Mouse (Mus musculus): ENCODE results near the gene 5730480H06Rik.
A peak's percentile ranks its signal among the peaks of the same experiment; 100 is the strongest.

Gene 5730480H06Rik

GRCm38 (mm10) chr5:48327652-48328051 is at the start of gene 5730480H06Rik:
Gene 5730480H06Rik, plus strand, starts transcription at chr5:48327952.
- DNase-seq (ENCODE audit: low spot score), result no peak

DNA sequence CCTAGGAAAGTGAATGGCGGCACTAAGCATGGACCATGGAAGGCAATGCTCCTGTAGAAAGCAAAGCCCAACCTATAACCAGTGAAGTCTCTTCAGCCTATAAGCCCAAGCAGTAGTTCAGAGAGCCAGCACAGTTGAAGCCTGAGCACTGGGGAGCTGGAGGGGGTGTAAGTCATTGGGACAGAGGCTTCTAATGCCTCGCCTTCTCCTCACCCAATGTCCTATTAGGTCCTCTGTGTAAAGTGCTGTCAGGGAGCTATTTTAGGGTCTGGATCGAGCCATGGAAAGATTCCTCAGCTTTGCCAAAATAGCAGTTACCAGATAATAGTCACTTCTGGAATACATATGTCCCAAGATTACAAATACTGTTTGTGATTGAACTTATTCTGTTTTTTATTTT is 26.6 kb upstream of the 5730480H06Rik start:
- no peak for DNase-seq (ENCODE audit: low spot score)

DNA sequence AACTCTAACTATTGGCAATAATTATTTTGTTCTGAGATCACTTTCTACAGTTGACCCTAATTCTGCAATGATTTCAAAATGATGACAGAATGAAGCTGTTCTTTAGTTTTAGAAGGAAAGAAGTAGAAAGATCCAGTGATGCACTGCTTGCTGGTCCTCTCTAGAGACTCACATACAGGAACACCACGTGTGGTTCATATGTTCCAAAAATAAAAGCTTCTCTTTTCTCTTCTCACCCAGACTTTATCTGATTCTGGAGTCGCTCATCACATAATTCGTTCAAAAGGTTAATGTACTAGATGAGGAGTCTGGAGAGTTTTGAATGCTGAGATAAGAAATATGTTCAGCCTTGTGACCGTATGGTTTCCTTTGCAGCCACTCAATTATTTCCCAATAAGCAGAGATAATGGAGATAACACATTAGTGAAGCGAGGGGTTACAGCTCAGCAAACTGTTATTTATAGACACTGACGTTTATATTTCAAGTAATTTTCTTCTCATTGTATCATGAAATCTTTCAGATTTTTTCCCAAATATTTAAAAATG is 12.6 kb upstream of the 5730480H06Rik start:
- no peak for DNase-seq (ENCODE audit: low spot score)

GRCm38 (mm10) chr5:48320597-48320996 is 7.2 kb upstream of the 5730480H06Rik start:
- DNase-seq (ENCODE audit: low spot score), result no peak

- DNase-seq (ENCODE audit: low spot score), result no peak
These were observed 1.5 kb upstream of the 5730480H06Rik start for GRCm38 (mm10) chr5:48326221-48326620.

DNA sequence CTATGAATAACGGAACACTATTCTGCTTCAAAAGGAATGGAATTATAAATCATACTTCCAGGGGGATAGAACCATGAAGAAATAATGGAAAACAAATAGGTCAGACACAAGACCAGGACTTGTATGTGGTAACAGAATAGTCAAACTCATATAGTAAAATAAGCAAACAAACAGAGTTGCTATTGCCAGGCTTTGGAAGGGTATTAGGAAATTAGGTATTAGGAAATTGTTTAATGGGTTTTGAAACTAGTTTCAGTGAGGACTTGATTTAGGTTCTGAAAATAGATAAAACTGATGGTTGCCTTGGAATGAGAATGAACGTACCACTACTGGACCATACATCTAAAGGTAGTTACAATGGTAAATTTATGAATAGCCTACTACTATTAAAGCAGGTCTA is 2.0 kb downstream of the 5730480H06Rik start:
- no peak for DNase-seq (ENCODE audit: low spot score)

DNA sequence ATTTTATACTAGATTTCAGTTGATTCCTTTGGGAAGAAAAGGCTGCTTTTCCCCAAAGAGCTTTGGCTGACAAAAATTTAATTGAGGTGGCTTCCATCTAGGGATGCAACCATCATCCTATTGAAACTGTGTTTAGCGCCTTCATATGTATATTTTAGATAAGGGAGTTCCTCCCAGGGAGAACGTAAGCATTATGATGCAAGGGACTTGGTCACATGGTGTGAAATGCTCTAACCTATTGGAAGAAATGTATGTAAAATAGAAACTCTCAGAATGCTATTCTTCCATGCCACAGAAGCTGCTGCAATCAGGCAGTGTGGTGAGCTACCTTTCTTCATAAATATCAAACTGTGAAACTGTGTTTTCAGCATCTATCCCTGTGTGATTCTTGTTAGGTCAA is 3.1 kb downstream of the 5730480H06Rik start:
- DNase-seq (ENCODE audit: low spot score), result no peak

GRCm38 (mm10) chr5:48331441-48331840 is 3.7 kb downstream of the 5730480H06Rik start:
- DNase-seq (ENCODE audit: low spot score), result no peak

GRCm38 (mm10) chr5:48333407-48333806 is 5.7 kb downstream of the 5730480H06Rik start:
- no peak for DNase-seq (ENCODE audit: low spot score)

- DNase-seq (ENCODE audit: low spot score), result no peak
These were observed 6.2 kb downstream of the 5730480H06Rik start for GRCm38 (mm10) chr5:48333884-48334513.

GRCm38 (mm10) chr5:48340808-48341433 is 13.2 kb downstream of the 5730480H06Rik start:
- no peak for DNase-seq (ENCODE audit: low spot score)

- DNase-seq (ENCODE audit: low spot score), result no peak
These were observed 17.6 kb downstream of the 5730480H06Rik start for GRCm38 (mm10) chr5:48345095-48345982.

GRCm38 (mm10) chr5:48345983-48346648 is 18.4 kb downstream of the 5730480H06Rik start:
- no peak for DNase-seq (ENCODE audit: low spot score)

- DNase-seq (ENCODE audit: low spot score), result no peak
These were observed 21.6 kb downstream of the 5730480H06Rik start for GRCm38 (mm10) chr5:48349309-48349708.

DNA sequence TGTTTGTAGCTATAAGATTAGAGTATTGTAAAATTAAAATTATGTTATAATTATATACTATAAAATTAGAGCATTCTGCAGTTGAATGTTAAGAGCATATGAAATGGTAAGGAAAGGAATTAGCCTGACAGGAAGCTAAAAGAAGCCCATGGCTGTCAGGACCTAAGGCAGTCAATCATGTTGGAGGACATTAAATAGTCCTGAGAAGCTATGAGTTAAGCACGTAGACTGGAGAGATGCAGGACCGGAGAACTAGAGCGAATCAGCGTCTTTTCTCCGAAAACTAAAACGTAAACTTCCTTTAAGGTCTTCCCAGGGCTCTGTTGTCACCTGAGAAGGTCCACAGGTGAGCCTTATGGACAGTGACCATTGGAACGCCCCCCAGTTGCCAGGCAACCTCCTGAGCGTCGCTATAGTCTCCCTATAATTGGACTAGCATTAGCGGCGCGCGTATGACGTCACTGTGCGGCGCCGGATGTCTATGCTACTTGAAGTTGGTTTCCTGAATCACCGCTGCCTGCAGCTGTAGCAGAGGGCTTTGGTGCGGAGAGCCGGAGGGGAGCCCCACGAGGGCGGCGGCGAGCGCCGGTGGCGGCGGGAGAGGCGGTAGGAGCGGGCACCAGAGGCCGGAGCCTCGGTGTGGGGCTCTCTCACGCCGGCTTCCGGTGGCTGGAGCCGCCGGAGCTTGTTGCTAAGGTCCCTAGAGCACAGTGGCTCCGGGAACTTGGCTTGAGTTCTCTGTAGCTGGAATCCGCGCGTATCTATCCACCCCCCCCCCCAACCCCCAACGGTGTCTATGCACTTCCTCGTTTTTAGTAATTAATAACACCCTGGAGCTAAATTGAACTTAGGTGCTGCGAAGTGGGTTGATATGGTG is 44.4 kb downstream of the 5730480H06Rik start:
- peak; percentile 91 for DNase-seq (ENCODE audit: low spot score)

- DNase-seq (ENCODE audit: low spot score), result no peak
These were observed 74.7 kb downstream of the 5730480H06Rik start for GRCm38 (mm10) chr5:48402497-48402896.

DNA sequence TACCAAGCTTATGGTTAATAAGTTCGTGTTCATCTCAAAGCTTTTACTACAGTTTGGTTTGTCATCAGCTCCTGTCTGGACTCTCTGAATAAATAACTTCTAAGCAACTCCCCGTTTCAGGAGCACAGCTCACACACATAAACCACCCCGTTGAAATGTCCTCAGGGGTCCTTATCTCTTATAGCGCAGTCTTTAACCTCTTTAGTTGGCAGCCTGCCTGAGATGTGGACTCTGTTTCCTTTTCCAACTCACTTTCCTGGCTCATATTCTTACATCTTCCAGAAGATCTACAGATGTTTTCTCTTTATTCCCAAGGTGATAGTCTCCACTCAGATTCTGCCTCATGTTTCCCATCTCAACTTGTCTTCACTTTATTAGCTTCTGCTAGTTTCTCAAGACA is 80.5 kb downstream of the 5730480H06Rik start:
- DNase-seq (ENCODE audit: low spot score), result no peak

GRCm38 (mm10) chr5:48410348-48410747 is 82.6 kb downstream of the 5730480H06Rik start:
- DNase-seq (ENCODE audit: low spot score), result no peak

DNA sequence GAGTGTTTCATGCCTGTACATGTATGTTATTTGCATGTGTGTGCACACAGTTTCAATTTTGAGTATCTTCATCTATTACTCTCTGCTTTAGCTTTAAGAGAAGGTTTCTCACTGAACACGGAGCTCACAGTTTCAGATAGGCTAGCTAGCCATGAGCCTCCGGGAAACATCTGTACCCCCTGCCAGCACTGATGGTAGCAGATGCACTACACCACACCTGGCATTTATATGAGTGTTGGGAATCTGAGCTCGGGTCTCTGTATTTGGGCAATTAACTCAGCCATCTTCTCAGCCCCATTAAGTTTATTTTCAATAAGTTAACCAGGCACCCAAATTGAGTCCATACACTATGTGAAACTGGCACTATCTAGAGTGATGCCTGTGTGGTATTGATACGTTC is 83.7 kb downstream of the 5730480H06Rik start:
- DNase-seq (ENCODE audit: low spot score), result no peak

- no peak for DNase-seq (ENCODE audit: low spot score)
These were observed 84.5 kb downstream of the 5730480H06Rik start for GRCm38 (mm10) chr5:48412261-48412660.

GRCm38 (mm10) chr5:48419741-48420140 is 92.0 kb downstream of the 5730480H06Rik start:
- DNase-seq (ENCODE audit: low spot score), result no peak
